Mouse (Mus musculus) small intestine, adult 2 months (tissue): ENCODE data around the gene Azin2.

Experiments
- CTCF ChIP-seq: fragments of 200-500 bp; IDR thresholded peaks from 2 replicates; pipeline ENCODE4 v1.5.1; 2012; ENCODE audit warnings: low read depth, mild to moderate bottlenecking, control low read depth, inconsistent platforms, low read length, moderate library complexity, mixed read lengths; ENCODE audit not compliant: insufficient replicate concordance, insufficient read length; ENCODE audit errors: extremely low read depth
- POLR2A ChIP-seq: fragments of 200-500 bp; IDR thresholded peaks from 2 replicates; pipeline ENCODE4 v1.6.1; 2012; ENCODE audit warnings: low read depth, mild to moderate bottlenecking, control low read depth, inconsistent platforms, low read length, moderate library complexity

DNA sequence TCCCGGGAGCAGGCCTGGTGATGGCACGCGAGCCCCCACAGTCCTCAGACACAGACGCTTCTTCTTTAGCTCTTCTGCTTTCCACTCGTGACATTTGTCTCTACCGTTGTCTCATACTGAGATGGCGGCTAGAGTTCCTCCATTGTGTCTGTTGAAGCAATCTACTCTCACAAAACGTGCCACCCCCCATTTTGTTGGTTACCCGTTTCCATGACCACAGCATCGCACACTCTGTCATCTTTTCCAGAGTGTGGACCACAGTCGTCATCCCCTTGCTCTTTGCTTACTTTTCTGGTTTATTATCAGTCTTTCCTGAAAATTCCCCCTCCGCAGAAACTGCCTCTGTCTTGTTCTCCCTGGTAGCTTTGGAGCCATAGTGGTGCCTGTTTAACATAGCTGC lies 68.1 kb downstream of the Azin2 start:
- TF ChIP-seq POLR2A (no peak), CTCF (no peak)
